Mouse (Mus musculus) testis, adult 2 months (tissue): Measurements from ENCODE around the gene Inhbe.

Experiments used
- CTCF ChIP-seq: fragments of 200-500 bp; IDR thresholded peaks from 2 replicates; pipeline ENCODE4 v1.5.1; 2012; ENCODE audit warnings: low read depth, mild to moderate bottlenecking, inconsistent platforms, low read length, moderate library complexity; ENCODE audit not compliant: control insufficient read depth, insufficient read depth, insufficient replicate concordance
- POLR2A ChIP-seq: fragments of 200-500 bp; IDR thresholded peaks from 2 replicates; pipeline ENCODE4 v1.6.1; 2012; ENCODE audit warnings: low read depth, mild to moderate bottlenecking, inconsistent platforms, low read length, moderate library complexity; ENCODE audit not compliant: control insufficient read depth

DNA sequence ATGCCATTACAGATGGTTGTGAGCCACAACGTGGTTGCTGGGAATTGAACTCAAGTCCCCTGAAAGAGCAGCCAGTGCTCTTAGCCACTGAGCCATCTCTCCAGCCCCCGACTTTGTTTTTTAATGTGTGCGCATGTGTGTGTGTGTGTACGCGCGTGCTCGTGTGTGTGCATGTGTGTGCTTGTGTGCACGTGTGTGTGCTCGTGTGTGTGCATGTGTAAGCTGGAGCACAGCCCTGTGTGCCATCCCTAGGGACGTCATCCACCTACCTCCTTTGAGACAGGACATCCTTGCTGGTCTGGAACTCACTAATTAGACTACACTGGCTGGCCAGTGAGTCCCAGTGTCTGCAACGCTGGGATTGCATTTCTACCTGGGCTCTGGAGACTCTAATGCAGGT, 1.4 kb downstream of the Inhbe start:
- TF ChIP-seq POLR2A (no peak), CTCF (no peak)
